Mouse (Mus musculus): ENCODE results near the gene Parva. TPM values are rescaled to one million over a fixed set of nuclear protein-coding genes. Genes with fewer than 3 reads are reported as not detected.

Gene Parva
- polyA plus RNA-seq, 1 experiment = 230 TPM

DNA sequence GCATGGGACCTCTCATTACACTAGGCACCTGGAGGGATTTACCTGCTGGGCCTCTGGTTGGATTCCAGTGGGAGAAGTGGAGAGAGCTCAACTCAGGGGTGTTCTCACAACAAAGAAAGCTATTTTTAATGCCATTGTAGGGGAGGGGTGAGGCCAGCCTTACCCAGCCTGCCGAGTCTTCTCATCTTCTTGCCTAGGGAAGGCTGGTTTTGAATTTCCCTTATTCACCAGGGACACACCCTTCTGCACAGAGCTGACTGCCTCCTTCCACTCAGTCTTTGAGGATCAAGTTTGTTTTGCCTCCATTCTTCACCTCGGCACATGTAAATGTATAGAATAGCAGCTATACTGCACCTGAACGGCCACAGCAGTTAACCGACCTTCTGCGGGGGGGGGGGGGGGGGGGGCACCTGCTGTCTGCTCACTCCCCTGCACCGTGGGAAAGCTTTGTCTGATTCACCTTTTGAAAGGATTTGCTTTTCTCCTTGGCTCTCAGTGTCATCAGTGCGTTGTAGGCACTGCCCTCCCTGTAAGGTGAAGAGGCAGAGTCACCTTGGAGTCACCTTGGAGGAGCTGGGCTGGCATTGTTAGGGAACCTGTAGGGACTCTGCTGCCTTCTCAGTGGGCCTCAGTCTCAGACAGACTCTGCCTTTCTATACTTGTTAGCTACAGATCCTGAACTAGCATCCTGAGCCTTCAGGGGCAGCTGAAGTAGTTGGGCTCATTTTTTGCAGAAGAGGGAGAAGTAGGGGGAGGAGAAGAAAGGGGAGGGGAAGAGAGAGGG is 10.4 kb upstream of the Parva start:
- TF ChIP-seq POLR2A (IDR thresholded peaks at IDR 0.05; ENCODE audit: low read depth, low read length) = no peak
- peaks cover 6% of the 10 kb centered on the region; the same call in 1 of the 2 replicates for H3K4me1 ChIP-seq (ENCODE audit: control insufficient read depth, insufficient read depth, low read length)
- no peak overlapping the region for H3K27ac ChIP-seq (ENCODE audit: insufficient read depth, low read length)
- H3K4me3 ChIP-seq (ENCODE audit: insufficient read depth, low read length) = no peak overlapping the region

DNA sequence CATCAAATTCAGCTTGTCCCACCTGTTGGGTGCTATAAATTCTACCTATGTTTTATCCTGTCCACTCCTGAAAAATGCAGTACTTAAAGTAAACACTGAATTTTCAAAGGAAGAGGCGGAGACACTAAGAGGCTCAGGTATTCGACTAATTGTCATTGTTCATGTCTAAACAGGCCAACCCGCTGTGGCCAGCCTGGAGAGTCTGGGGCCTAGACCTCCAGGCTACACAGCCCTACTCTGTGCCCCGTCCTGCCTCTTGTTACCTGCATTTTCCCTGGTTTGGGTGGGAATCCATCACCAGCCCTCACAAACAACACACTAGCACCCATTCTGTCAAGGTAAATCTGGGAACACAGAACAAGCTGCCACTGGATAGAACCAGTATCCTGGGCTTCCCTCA is 9.7 kb upstream of the Parva start:
- Histone ChIP-seq H3K4me1 (ENCODE audit: control insufficient read depth, insufficient read depth, low read length) (peaks cover 6% of the 10 kb centered on the region; the same call in 1 of the 2 replicates), H3K4me3 (ENCODE audit: insufficient read depth, low read length) (no peak overlapping the region), H3K27ac (ENCODE audit: insufficient read depth, low read length) (no peak overlapping the region)
- TF ChIP-seq POLR2A (IDR thresholded peaks at IDR 0.05; ENCODE audit: low read depth, low read length) (no peak), CTCF (IDR thresholded peaks at IDR 0.05; ENCODE audit: borderline replicate concordance, insufficient read depth, low read length) (no peak)

DNA sequence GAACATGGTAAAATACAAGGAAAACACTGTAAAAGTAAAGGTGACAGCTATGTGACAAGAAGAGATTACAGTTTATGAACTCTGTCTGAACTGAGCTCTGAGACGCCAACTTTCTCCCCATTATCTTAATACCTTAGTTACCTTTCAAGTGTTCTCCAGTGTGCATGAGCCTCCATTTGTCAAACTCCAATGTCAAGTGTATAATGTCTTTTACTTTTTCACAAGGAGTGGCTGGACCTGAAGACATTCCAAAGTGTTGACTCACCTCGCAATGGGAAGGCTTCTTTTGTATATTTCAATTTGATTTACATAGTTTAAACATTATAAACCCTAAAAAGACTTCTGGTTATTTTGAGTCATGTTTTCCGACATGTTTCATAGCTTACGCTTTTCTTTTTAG is 3.9 kb upstream of the Parva start:
- TF ChIP-seq POLR2A (IDR thresholded peaks at IDR 0.05; ENCODE audit: low read depth, low read length) (no peak), CTCF (IDR thresholded peaks at IDR 0.05; ENCODE audit: borderline replicate concordance, insufficient read depth, low read length) (no peak)
- no peak overlapping the region; the same call in 1 of the 2 replicates for H3K27ac ChIP-seq (ENCODE audit: insufficient read depth, low read length)
- H3K4me1 ChIP-seq (ENCODE audit: control insufficient read depth, insufficient read depth, low read length) = peaks cover 11% of the 10 kb centered on the region
- no peak overlapping the region for H3K4me3 ChIP-seq (ENCODE audit: insufficient read depth, low read length)

DNA sequence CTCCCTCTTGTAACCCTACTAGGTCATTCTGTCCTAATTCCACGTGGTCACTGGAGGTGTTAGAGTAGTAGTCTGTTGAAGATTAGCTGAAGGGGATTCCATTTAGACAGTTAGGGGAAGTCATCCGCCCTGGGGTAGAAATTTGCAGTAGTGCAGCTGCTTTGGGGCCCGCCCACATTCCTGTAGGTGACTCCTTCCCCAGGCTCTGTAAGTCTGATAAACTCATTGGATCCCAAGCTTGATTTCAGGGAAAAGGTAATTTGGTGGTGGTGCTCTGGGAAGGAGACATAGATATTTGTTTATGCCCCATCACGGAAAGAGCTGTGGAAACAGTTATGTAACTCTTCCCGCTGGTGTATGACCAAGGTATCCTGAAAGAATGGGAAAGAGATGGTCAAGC is 494 bp upstream of the Parva start:
- H3K27ac ChIP-seq (ENCODE audit: insufficient read depth, low read length) = peak overlapping the region; percentile 93
- H3K4me1 ChIP-seq (ENCODE audit: control insufficient read depth, insufficient read depth, low read length) = peaks cover 11% of the 10 kb centered on the region
- TF ChIP-seq POLR2A (IDR thresholded peaks at IDR 0.05; ENCODE audit: low read depth, low read length) (no peak), CTCF (IDR thresholded peaks at IDR 0.05; ENCODE audit: borderline replicate concordance, insufficient read depth, low read length) (no peak)
- 0 out of 2 replicates have a peak overlapping the region, but pooled peaks have one; percentile 63 for H3K4me3 ChIP-seq (ENCODE audit: insufficient read depth, low read length)

DNA sequence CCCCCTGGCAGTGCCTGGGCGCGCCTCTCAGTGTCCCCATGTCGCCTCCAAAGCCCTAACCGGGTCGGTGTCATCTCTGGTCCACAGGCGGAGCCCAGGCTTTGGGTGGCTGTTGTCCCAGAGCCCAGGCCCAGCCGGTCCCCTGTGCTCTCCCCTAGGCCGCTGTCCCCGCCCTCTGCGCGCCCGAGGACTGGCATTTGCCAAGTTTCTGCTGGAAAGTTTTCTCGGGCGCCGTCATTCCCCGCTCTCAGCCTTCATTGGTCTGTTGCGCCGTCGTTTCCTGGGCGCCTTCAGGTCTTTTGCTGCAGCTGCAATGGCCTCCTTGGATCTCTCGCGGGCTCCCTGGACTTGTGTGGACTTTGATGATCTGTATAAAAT is 842 bp downstream of the Parva start:
- peak overlapping the region; percentile 63 for H3K4me3 ChIP-seq (ENCODE audit: insufficient read depth, low read length)
- TF ChIP-seq POLR2A (IDR thresholded peaks at IDR 0.05; ENCODE audit: low read depth, low read length) (peak; percentile 59; the same call in 1 of the 2 replicates), CTCF (IDR thresholded peaks at IDR 0.05; ENCODE audit: borderline replicate concordance, insufficient read depth, low read length) (no peak)
- H3K27ac ChIP-seq (ENCODE audit: insufficient read depth, low read length) = peak overlapping the region; percentile 93
- peaks cover 11% of the 10 kb centered on the region; the same call in 1 of the 2 replicates for H3K4me1 ChIP-seq (ENCODE audit: control insufficient read depth, insufficient read depth, low read length)

DNA sequence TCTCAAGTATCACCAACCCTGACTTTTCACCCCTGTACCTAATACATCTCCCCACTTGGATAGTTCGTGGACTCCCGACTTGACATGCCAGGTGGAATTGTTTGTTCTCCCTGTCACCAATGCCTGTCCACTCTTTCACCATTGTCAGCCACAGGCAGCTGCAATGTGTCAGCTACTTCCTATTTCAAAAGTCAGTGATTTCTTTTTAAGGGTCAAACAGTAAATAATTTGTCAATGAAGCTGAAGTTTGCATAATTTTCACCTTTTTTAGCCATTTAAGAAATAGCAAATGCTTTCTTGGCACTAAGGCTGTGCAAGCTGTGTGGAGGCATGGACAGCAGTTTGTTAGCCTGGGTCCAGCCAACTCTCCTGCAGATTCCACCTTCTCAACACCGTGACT is 12.5 kb downstream of the Parva start:
- Histone ChIP-seq H3K27ac (ENCODE audit: insufficient read depth, low read length) (no peak overlapping the region), H3K4me3 (ENCODE audit: insufficient read depth, low read length) (no peak overlapping the region), H3K4me1 (ENCODE audit: control insufficient read depth, insufficient read depth, low read length) (peaks cover 9% of the 10 kb centered on the region; the same call in 1 of the 2 replicates)
- TF ChIP-seq CTCF (IDR thresholded peaks at IDR 0.05; ENCODE audit: borderline replicate concordance, insufficient read depth, low read length) (no peak), POLR2A (IDR thresholded peaks at IDR 0.05; ENCODE audit: low read depth, low read length) (no peak)

DNA sequence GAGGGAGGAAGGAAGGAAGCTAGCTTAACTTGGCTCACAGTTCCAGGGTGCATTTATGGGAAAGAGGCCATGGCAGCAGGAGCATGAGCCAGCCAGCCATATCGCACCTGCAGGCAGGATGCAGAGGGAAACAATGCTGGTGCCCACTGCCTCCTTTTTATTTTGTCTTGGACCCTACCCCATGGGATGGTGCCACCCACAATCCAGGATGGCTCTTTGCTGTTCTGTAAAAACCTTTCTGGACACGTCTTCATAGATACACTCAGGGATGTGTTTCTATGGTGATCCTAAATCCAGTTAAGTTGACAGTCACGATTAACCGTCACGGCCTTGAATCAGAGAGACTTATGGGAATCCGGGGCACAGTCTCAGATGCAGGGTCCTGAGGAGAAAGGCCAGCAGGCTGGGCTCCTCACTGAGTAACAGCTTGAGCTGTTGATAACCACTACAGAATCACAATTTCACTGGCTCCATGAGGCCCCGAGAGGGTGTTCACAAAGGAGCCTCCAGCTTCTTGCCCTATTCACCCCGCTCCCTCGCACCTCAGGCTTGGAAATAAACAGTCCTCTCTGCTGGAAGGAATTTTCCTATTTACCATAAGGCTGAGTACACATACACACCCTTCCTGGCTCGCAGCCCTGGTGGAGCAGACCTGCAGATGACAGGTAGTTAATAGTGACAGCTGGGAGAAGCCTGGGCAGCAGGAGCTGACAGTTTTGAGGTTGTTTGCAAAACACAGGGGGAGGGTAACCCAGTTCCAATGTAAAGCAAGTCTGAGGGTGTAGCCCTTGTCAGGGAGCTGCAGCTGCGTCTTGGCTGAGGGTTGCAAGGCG is 17.1 kb downstream of the Parva start:
- Histone ChIP-seq H3K27ac (ENCODE audit: insufficient read depth, low read length) (no peak overlapping the region), H3K4me3 (ENCODE audit: insufficient read depth, low read length) (no peak overlapping the region), H3K4me1 (ENCODE audit: control insufficient read depth, insufficient read depth, low read length) (peaks cover 14% of the 10 kb centered on the region)
- TF ChIP-seq POLR2A (IDR thresholded peaks at IDR 0.05; ENCODE audit: low read depth, low read length) = no peak
- no peak for TF ChIP-seq CTCF (IDR thresholded peaks at IDR 0.05; ENCODE audit: borderline replicate concordance, insufficient read depth, low read length)

DNA sequence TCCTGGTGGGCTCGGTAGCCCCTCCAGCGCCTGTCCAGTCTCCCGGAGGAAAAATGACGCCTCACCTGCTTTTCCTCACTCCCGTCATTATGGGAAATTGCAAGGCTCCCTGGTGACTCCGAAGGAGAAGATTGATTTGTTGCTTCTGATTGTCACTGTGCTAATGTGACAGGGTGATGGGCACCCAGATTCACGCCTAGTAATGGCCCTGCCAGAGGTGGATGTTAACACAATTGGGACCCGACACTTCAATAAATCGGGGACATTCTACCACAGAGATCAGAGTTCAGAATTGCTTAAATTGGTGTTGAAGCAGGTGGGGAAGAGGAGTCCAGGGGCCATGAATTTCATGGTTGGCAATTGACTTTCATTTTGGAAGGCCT is 17.7 kb downstream of the Parva start:
- TF ChIP-seq POLR2A (IDR thresholded peaks at IDR 0.05; ENCODE audit: low read depth, low read length) = no peak
- no peak for TF ChIP-seq CTCF (IDR thresholded peaks at IDR 0.05; ENCODE audit: borderline replicate concordance, insufficient read depth, low read length)
- Histone ChIP-seq H3K4me1 (ENCODE audit: control insufficient read depth, insufficient read depth, low read length) (peaks cover 14% of the 10 kb centered on the region), H3K4me3 (ENCODE audit: insufficient read depth, low read length) (no peak overlapping the region), H3K27ac (ENCODE audit: insufficient read depth, low read length) (0 out of 2 replicates have a peak overlapping the region, but pooled peaks have one; percentile 7)

DNA sequence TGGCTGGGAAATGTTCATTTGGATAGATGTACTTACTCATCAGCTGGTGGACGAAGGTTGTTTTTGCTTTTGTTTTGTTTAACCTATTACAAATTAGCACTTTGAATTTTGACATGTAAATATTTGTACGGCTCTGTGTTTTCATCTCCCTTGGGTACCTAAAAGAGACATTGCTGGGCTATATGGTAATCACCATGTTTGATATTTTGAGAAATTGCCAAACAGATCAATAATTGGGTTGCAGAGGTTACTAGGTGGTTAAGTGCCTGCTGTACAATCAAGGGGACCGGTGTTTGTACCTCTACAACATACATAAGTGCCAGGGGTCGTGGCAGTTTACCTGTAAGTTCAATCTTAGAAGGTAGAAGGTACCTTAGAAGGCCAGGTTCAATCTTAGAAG is 19.2 kb downstream of the Parva start:
- TF ChIP-seq POLR2A (IDR thresholded peaks at IDR 0.05; ENCODE audit: low read depth, low read length) = no peak
- no peak for TF ChIP-seq CTCF (IDR thresholded peaks at IDR 0.05; ENCODE audit: borderline replicate concordance, insufficient read depth, low read length)
- H3K27ac ChIP-seq (ENCODE audit: insufficient read depth, low read length) = no peak overlapping the region
- H3K4me1 ChIP-seq (ENCODE audit: control insufficient read depth, insufficient read depth, low read length) = peaks cover 14% of the 10 kb centered on the region
- no peak overlapping the region for H3K4me3 ChIP-seq (ENCODE audit: insufficient read depth, low read length)

All from embryonic fibroblast, embryonic 13.5 days (primary cell).